ENCODE assay signal across 30 mouse cellular contexts in the genomic region with DNA sequence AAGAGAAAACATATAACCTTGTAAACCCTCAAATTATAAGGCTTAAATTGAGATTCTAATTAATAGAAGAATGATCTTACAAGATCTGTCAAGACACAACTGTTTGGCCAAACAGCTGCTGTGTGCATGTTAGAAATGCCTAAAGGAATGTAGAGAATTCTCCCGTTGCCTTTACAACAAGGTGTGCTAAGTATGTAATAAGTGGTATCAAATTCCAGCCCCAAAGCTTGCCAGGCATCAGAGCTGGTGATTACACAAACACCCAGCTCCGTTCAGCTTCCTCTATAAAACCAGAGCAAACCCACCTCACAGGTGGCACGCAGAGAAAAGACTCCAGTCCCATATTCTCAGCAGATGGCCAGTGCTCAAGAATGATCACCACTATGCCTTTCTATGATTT. TPM values are rescaled to one million over a fixed set of nuclear protein-coding genes. Genes with fewer than 3 reads are reported as not detected.
DNase-seq lines count a peak whose midpoint lies in the region; ATAC-seq and TF ChIP-seq lines count a peak whose summit lies in the region.
"Had no signal": no experiment of that assay in that cellular context is flagged by ENCODE, and none has a peak within 500 bp of the region (broad histone marks: within the 10 kb centered on the region; RNA-seq: fewer than 3 reads in every experiment).

No protein-coding gene starts in this region.

- no peaks in the 10 kb centered on the region for H3K27me3 ChIP-seq in limb, embryonic 13.5 days
- no peaks in the 10 kb centered on the region for H3K27me3 ChIP-seq in limb, embryonic 10.5 days (ENCODE audit: low read depth, poor library complexity, severe bottlenecking)
- no peaks in the 10 kb centered on the region for H3K27me3 ChIP-seq in lung, postnatal 0 days (replicated peaks; ENCODE audit: insufficient read depth, low read length)
- H3K27me3 ChIP-seq: CH12.LX; embryonic facial prominence, embryonic 13.5 days; forebrain, embryonic 13.5 days; heart, embryonic 13.5 days; hindbrain, embryonic 12.5 days; hindbrain, embryonic 15.5 days; Patski had no signal

- H3K9ac ChIP-seq in limb, embryonic 13.5 days, result no peak overlapping the region
- no peak overlapping the region for H3K9ac ChIP-seq in lung, postnatal 0 days (replicated peaks; ENCODE audit: low read depth)
- H3K9ac ChIP-seq: embryonic facial prominence, embryonic 13.5 days; forebrain, embryonic 13.5 days; heart, embryonic 13.5 days; hindbrain, embryonic 12.5 days; hindbrain, embryonic 15.5 days had no signal

- H3K4me1 ChIP-seq in limb, embryonic 13.5 days, result peaks cover 28% of the 10 kb centered on the region
- no peaks in the 10 kb centered on the region for H3K4me1 ChIP-seq in limb, embryonic 10.5 days
- H3K4me1 ChIP-seq in lung, postnatal 0 days (ENCODE audit: insufficient read depth, low read depth, low read length), result no peaks in the 10 kb centered on the region; the same call in 1 of the 2 replicates
- H3K4me1 ChIP-seq: forebrain, embryonic 13.5 days; hindbrain, embryonic 15.5 days had no signal

- WGBS in limb, embryonic 13.5 days, result 12% methylated on average over 3 of the region's 3 CpGs
- 78% methylated on average over 3 of the region's 3 CpGs for WGBS in limb, embryonic 10.5 days
- 54% methylated on average over 3 of the region's 3 CpGs for WGBS in lung, postnatal 0 days

- no peaks in the 10 kb centered on the region for H3K36me3 ChIP-seq in limb, embryonic 13.5 days
- no peaks in the 10 kb centered on the region for H3K36me3 ChIP-seq in limb, embryonic 10.5 days
- no peaks in the 10 kb centered on the region for H3K36me3 ChIP-seq in lung, postnatal 0 days (ENCODE audit: insufficient read depth, low read length)
- H3K36me3 ChIP-seq: embryonic facial prominence, embryonic 13.5 days; forebrain, embryonic 10.5 days; G1E; heart, embryonic 10.5 days; heart, embryonic 13.5 days; hindbrain, embryonic 12.5 days; hindbrain, embryonic 15.5 days had no signal

- no peak overlapping the region for H3K27ac ChIP-seq in limb, embryonic 13.5 days
- no peak overlapping the region for H3K27ac ChIP-seq in limb, embryonic 10.5 days
- peak overlapping the region; percentile 47; the same call in 1 of the 2 replicates for H3K27ac ChIP-seq in lung, postnatal 0 days (ENCODE audit: low read length)
- H3K27ac ChIP-seq: embryonic facial prominence, embryonic 13.5 days; forebrain, embryonic 10.5 days; forebrain, embryonic 13.5 days; heart, embryonic 10.5 days; hindbrain, embryonic 12.5 days; hindbrain, embryonic 15.5 days had no signal

- no peak overlapping the region for H3K4me3 ChIP-seq in limb, embryonic 13.5 days
- no peak overlapping the region for H3K4me3 ChIP-seq in limb, embryonic 10.5 days
- H3K4me3 ChIP-seq in lung, postnatal 0 days (ENCODE audit: low read depth, low read length), result no peak overlapping the region
- H3K4me3 ChIP-seq: embryonic facial prominence, embryonic 13.5 days; forebrain, embryonic 10.5 days; forebrain, embryonic 13.5 days; heart, adult 2 months; heart, embryonic 10.5 days; heart, embryonic 13.5 days; hindbrain, embryonic 12.5 days; hindbrain, embryonic 15.5 days had no signal

- peaks cover 2% of the 10 kb centered on the region; the same call in 1 of the 2 replicates for H3K9me3 ChIP-seq in limb, embryonic 13.5 days
- H3K9me3 ChIP-seq in limb, embryonic 10.5 days (replicated peaks), result no peaks in the 10 kb centered on the region
- H3K9me3 ChIP-seq in lung, postnatal 0 days (ENCODE audit: low read length), result no peaks in the 10 kb centered on the region
- H3K9me3 ChIP-seq: forebrain, embryonic 10.5 days; G1E; heart, embryonic 10.5 days; hindbrain, embryonic 12.5 days; hindbrain, embryonic 15.5 days had no signal

- ATAC-seq in limb, embryonic 13.5 days (ENCODE audit: low FRiP score, low read depth), result 0 out of 2 replicates have a peak, but pooled peaks have one; percentile 51
- ATAC-seq in lung, postnatal 0 days, result peak; percentile 66
- ATAC-seq: forebrain, embryonic 13.5 days; forebrain, embryonic 16.5 days; Patski had no signal

- no peak overlapping the region for H3K4me2 ChIP-seq in limb, embryonic 13.5 days (replicated peaks)
- no peak overlapping the region for H3K4me2 ChIP-seq in lung, postnatal 0 days (replicated peaks; ENCODE audit: low read depth, low read length)
- H3K4me2 ChIP-seq: embryonic facial prominence, embryonic 13.5 days; forebrain, embryonic 13.5 days; heart, embryonic 13.5 days; hindbrain, embryonic 12.5 days; hindbrain, embryonic 15.5 days had no signal

- no peak for DNase-seq in limb, embryonic 10.5 days (ENCODE audit: low spot score)
- peak; percentile 27 for DNase-seq in forelimb bud, embryonic 11.5 days (ENCODE audit: low read depth, low spot score)
- peak; percentile 76 for DNase-seq in lung, postnatal 0 days (ENCODE audit: low spot score)
- DNase-seq in lung, postnatal 25 days (ENCODE audit: low spot score), result peak; percentile 60
- no peak for DNase-seq in right cerebral cortex, adult 2 months (ENCODE audit: low spot score in 2 of 2)
- no peak for DNase-seq in cerebellum, adult 18-20 months
- DNase-seq in frontal cortex, postnatal 14 days (ENCODE audit: low spot score in 2 of 2), result no peak
- DNase-seq: adrenal gland, postnatal 10 days; adrenal gland, postnatal 36 days; B cell, adult 2 months; cerebellum, adult 2 months; cerebellum, adult 9-11 months; cerebellum, postnatal 25 days; gastrocnemius, postnatal 25 days; heart, adult 2 months had no signal

- no peak for TF ChIP-seq CTCF in lung, postnatal 0 days (IDR thresholded peaks at IDR 0.05)

- peak; percentile 80 for TF ChIP-seq EP300 in lung, postnatal 0 days (IDR thresholded peaks at IDR 0.05)

RNA-seq across cellular contexts. Expression of a gene that starts 27.8 kb away (rescaled TPM):
- polyA plus RNA-seq in limb, embryonic 13.5 days (2015; fragmentation: Nextera tagmentation; extraction: Ambion mirVana), result not detected in 2 replicates
- polyA plus RNA-seq in limb, embryonic 10.5 days (2016; fragmentation: Nextera tagmentation; extraction: Ambion mirVana), result 0.50 TPM in 1 of 2 replicates, not detected in the other
- not detected in 2 replicates for polyA plus RNA-seq in lung, postnatal 0 days (2015; fragmentation: Nextera tagmentation; extraction: Ambion mirVana)
- polyA plus RNA-seq: cerebellum, adult 2 months; forebrain, embryonic 10.5 days; forebrain, embryonic 13.5 days; forebrain, embryonic 16.5 days; frontal cortex, adult 2 months; heart, adult 2 months; heart, embryonic 10.5 days; heart, embryonic 13.5 days; heart, embryonic 16.5 days; hindbrain, embryonic 12.5 days; hindbrain, embryonic 15.5 days; Patski had no signal

RNA-seq across cellular contexts. Expression of a gene that starts 33.9 kb away (rescaled TPM):
- polyA plus RNA-seq in limb, embryonic 13.5 days (2015; fragmentation: Nextera tagmentation; extraction: Ambion mirVana), result not detected in 2 replicates
- polyA plus RNA-seq in limb, embryonic 10.5 days (2016; fragmentation: Nextera tagmentation; extraction: Ambion mirVana), result not detected in 2 replicates
- 0.15 TPM in 1 of 2 replicates, not detected in the other for polyA plus RNA-seq in lung, postnatal 0 days (2015; fragmentation: Nextera tagmentation; extraction: Ambion mirVana)
- polyA plus RNA-seq: cerebellum, adult 2 months; embryonic facial prominence, embryonic 13.5 days; forebrain, embryonic 10.5 days; forebrain, embryonic 13.5 days; forebrain, embryonic 16.5 days; frontal cortex, adult 2 months; gonadal fat pad, adult 2 months; heart, adult 2 months; heart, embryonic 13.5 days; heart, embryonic 16.5 days; hindbrain, embryonic 15.5 days; Patski had no signal

RNA-seq across cellular contexts. Expression of a gene that starts 39.5 kb away (rescaled TPM):
- polyA plus RNA-seq in limb, embryonic 13.5 days (2015; fragmentation: Nextera tagmentation; extraction: Ambion mirVana), result not detected in 2 replicates
- not detected in 2 replicates for polyA plus RNA-seq in limb, embryonic 10.5 days (2016; fragmentation: Nextera tagmentation; extraction: Ambion mirVana)
- polyA plus RNA-seq in lung, postnatal 0 days (2015; fragmentation: Nextera tagmentation; extraction: Ambion mirVana), result 0.13 TPM in 1 of 2 replicates, not detected in the other
- polyA plus RNA-seq: cerebellum, adult 2 months; embryonic facial prominence, embryonic 13.5 days; forebrain, embryonic 10.5 days; forebrain, embryonic 13.5 days; forebrain, embryonic 16.5 days; frontal cortex, adult 2 months; heart, adult 2 months; heart, embryonic 13.5 days; heart, embryonic 16.5 days; hindbrain, embryonic 12.5 days; hindbrain, embryonic 15.5 days; Patski had no signal

RNA-seq across cellular contexts. Expression of a gene that starts 45.6 kb away (rescaled TPM):
- not detected in 2 replicates for polyA plus RNA-seq in limb, embryonic 13.5 days (2015; fragmentation: Nextera tagmentation; extraction: Ambion mirVana)
- polyA plus RNA-seq in limb, embryonic 10.5 days (2016; fragmentation: Nextera tagmentation; extraction: Ambion mirVana), result not detected in 2 replicates
- not detected in 2 replicates for polyA plus RNA-seq in lung, postnatal 0 days (2015; fragmentation: Nextera tagmentation; extraction: Ambion mirVana)
- polyA plus RNA-seq: cerebellum, adult 2 months; embryonic facial prominence, embryonic 13.5 days; forebrain, embryonic 13.5 days; forebrain, embryonic 16.5 days; frontal cortex, adult 2 months; heart, adult 2 months; heart, embryonic 16.5 days; hindbrain, embryonic 12.5 days; hindbrain, embryonic 15.5 days; Patski had no signal

RNA-seq across cellular contexts. Expression of a gene that starts 55.4 kb away (rescaled TPM):
- 0.34 and 0.47 TPM in 2 replicates for polyA plus RNA-seq in limb, embryonic 13.5 days (2015; fragmentation: Nextera tagmentation; extraction: Ambion mirVana)
- polyA plus RNA-seq in limb, embryonic 10.5 days (2016; fragmentation: Nextera tagmentation; extraction: Ambion mirVana), result 0.28 and 0.44 TPM in 2 replicates
- polyA plus RNA-seq in lung, postnatal 0 days (2015; fragmentation: Nextera tagmentation; extraction: Ambion mirVana), result 0.14 and 0.68 TPM in 2 replicates
- polyA plus RNA-seq: cerebellum, adult 2 months; embryonic facial prominence, embryonic 13.5 days; forebrain, embryonic 16.5 days; frontal cortex, adult 2 months; hindbrain, embryonic 15.5 days; Patski had no signal

Comparison
In these comparisons a context has a peak if more than half of its experiments do, and no peak if none do; other contexts are left out.
1. DNase-seq: peak in forelimb bud, embryonic 11.5 days (single experiment), lung, postnatal 0 days (single experiment) and lung, postnatal 25 days (single experiment); none in limb, embryonic 10.5 days (single experiment), right cerebral cortex, adult 2 months (0 of 2), cerebellum, adult 18-20 months (0 of 2) and frontal cortex, postnatal 14 days (0 of 2).